26 mouse cellular contexts compared by ENCODE assay signal in the genomic region with DNA sequence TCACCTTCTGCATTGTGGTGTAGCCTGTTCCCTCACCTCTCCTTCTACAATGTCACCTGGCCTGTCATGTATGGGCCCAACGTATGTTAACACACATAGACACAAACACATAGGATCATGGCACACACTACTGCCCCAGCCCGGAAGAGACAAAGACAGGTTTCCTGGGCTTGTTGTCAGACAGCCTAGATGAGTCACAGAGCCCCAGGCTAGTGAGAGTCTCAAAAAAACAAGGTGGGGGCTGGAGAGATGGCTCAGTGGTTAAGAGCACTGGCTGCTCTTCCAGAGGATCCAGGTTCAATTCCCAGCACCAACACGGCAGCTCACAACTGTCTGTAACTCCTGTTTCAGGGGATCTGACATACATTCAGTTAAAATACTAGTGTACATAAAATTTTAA.
"Had no signal": no experiment of that assay in that cellular context is flagged by ENCODE, and none has a peak within 500 bp of the region (broad histone marks: within the 10 kb centered on the region; RNA-seq: fewer than 3 reads in every experiment).

No protein-coding gene starts in this region.

- H3K9me3 ChIP-seq: heart, embryonic 10.5 days; heart, embryonic 12.5 days; hindbrain, embryonic 10.5 days; hindbrain, embryonic 12.5 days; limb, embryonic 10.5 days; limb, embryonic 12.5 days; liver, embryonic 13.5 days; liver, embryonic 15.5 days had no signal

- H3K27ac ChIP-seq: gastrocnemius, adult 2 months; heart, embryonic 10.5 days; hindbrain, embryonic 10.5 days; hindbrain, embryonic 12.5 days; hindbrain, embryonic 14.5 days; layer of hippocampus, adult 2 months; left cerebral cortex, adult 2 months; limb, embryonic 10.5 days; limb, embryonic 12.5 days; liver, embryonic 13.5 days; liver, embryonic 15.5 days had no signal

- H3K27me3 ChIP-seq: heart, embryonic 12.5 days; hindbrain, embryonic 12.5 days; limb, embryonic 12.5 days; liver, embryonic 13.5 days; liver, embryonic 15.5 days had no signal

- DNase-seq: gastrocnemius, adult 2 months; gastrocnemius, postnatal 10 days; gastrocnemius, postnatal 25 days; heart, adult 18-20 months; heart, postnatal 10 days; heart, postnatal 4 days; kidney, adult 18-20 months; kidney, adult 9 months; kidney, postnatal 10 days; kidney, postnatal 25 days; kidney, postnatal 4 days; liver; liver, embryonic 13.5 days had no signal

- H3K9ac ChIP-seq: heart, embryonic 12.5 days; hindbrain, embryonic 12.5 days; hindbrain, embryonic 14.5 days; limb, embryonic 12.5 days; liver, embryonic 13.5 days; liver, embryonic 15.5 days had no signal

- H3K4me1 ChIP-seq: hindbrain, embryonic 12.5 days; liver, embryonic 13.5 days; liver, embryonic 15.5 days had no signal

- ATAC-seq: hindbrain, embryonic 16.5 days; intestine, embryonic 16.5 days had no signal

- H3K4me3 ChIP-seq: gastrocnemius, adult 2 months; heart, embryonic 10.5 days; heart, embryonic 12.5 days; hindbrain, embryonic 10.5 days; hindbrain, embryonic 12.5 days; layer of hippocampus, adult 2 months; left cerebral cortex, adult 2 months; limb, embryonic 10.5 days; limb, embryonic 12.5 days; liver, embryonic 13.5 days; liver, embryonic 15.5 days had no signal

- H3K4me2 ChIP-seq: heart, embryonic 12.5 days; hindbrain, embryonic 12.5 days; hindbrain, embryonic 14.5 days; limb, embryonic 12.5 days; liver, embryonic 11.5 days; liver, embryonic 13.5 days; liver, embryonic 15.5 days had no signal
